Mouse (Mus musculus) neutrophil, adult 65 days (primary cell): ENCODE data around the gene Gm3106. TPM values are rescaled to one million over a fixed set of nuclear protein-coding genes. Genes with fewer than 3 reads are reported as not detected.

Experiments used
- total RNA-seq: library from RNA; stranded (reverse); gene quantifications from 2 replicates; pipeline ENCODE4 v1.2.4, GENCODE M21; 2023

Gm3106 gene
- total RNA-seq, result not detected in 2 replicates

DNA sequence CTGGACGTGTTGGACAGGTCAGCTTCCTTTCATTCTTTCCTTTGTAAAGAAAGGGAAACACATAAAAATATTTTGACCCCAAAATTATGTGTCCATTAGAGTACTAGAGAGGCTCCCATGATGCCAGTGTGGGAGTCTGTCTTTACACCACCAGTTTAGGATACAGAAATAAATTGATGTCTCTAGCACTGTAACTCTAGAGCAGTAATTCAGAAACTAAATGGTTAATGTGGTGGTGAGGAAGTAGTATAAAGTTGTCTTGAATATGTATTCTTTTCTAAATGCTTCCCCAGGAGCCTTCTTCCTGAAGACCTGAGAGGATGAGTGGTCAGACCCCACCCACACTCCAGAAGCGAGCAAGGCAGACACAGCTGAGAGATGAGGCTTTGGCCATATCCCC is at the start of gene Gm3106:
Gene Gm3106, plus strand, starts transcription at position 301 of the 400 bp plus-strand sequence.

Other genes with a start within 250 kb of the Gm3106 start
- gene BC061212, start 147.5 kb upstream of the Gm3106 start, total RNA-seq, result not detected in 2 replicates
- not detected in 2 replicates for gene Gm6351, start 141.6 kb upstream of the Gm3106 start, total RNA-seq
- gene A430089I19Rik, start 88.8 kb downstream of the Gm3106 start, total RNA-seq, result not detected in 2 replicates
- not detected in 2 replicates for gene Gm6502, start 96.4 kb downstream of the Gm3106 start, total RNA-seq
- gene AA792892, start 121.7 kb downstream of the Gm3106 start, total RNA-seq, result 0.47 TPM in 1 of 2 replicates, not detected in the other
- gene Gm7682, start 227.8 kb downstream of the Gm3106 start, total RNA-seq, result not detected in 2 replicates